ENCODE assay signal across 19 mouse cellular contexts in genomic region chr6:25026953-25027352, GRCm38 (mm10).
DNase-seq lines count a peak whose midpoint lies in the region; ATAC-seq and TF ChIP-seq lines count a peak whose summit lies in the region.
"Had no signal": no experiment of that assay in that cellular context is flagged by ENCODE, and none has a peak within 500 bp of the region (broad histone marks: within the 10 kb centered on the region; RNA-seq: fewer than 3 reads in every experiment).

No protein-coding gene starts in this region.

- no peaks in the 10 kb centered on the region for H3K9me3 ChIP-seq in hindbrain, embryonic 14.5 days (ENCODE audit: control insufficient read depth, low read length)
- no peaks in the 10 kb centered on the region for H3K9me3 ChIP-seq in hindbrain, embryonic 12.5 days (replicated peaks)
- no peaks in the 10 kb centered on the region for H3K9me3 ChIP-seq in MEL (replicated peaks; ENCODE audit: insufficient read depth, low read length)
- H3K9me3 ChIP-seq: forebrain, embryonic 13.5 days; heart, embryonic 10.5 days; limb, embryonic 12.5 days; liver, embryonic 13.5 days; stomach, embryonic 15.5 days had no signal

- TF ChIP-seq POLR2A in MEL (IDR thresholded peaks at IDR 0.05; ENCODE audit: control insufficient read depth in 1 of 2, insufficient read depth in 1 of 2, low read depth in 1 of 2, low read length in 2 of 2, poor library complexity in 1 of 2) = no peak

- DNase-seq in hindbrain, embryonic 14.5 days (ENCODE audit: low spot score) = peak; percentile 39
- no peak for DNase-seq in layer of hippocampus, adult 2 months (ENCODE audit: low spot score in 2 of 2)
- no peak for DNase-seq in layer of hippocampus, postnatal 14 days (ENCODE audit: low spot score in 2 of 2)
- DNase-seq in 416B (ENCODE audit: low read depth) (peak; percentile 22), MEL (ENCODE audit: low read depth, low spot score) (peak; percentile 16)
- DNase-seq: adrenal gland, postnatal 10 days; cerebellum, adult 2 months; cerebellum, postnatal 36 days; liver, embryonic 13.5 days; lung, adult 2 months; lung, postnatal 36 days; thymus, adult 18-20 months; thymus, postnatal 4 days had no signal

- peak; percentile 33 for TF ChIP-seq RAD21 in MEL (IDR thresholded peaks at IDR 0.05; ENCODE audit: low read depth, low read length)

- no peak overlapping the region for H3K4me3 ChIP-seq in hindbrain, embryonic 14.5 days (replicated peaks; ENCODE audit: low read length)
- H3K4me3 ChIP-seq in hindbrain, embryonic 12.5 days = no peak overlapping the region
- no peak overlapping the region for H3K4me3 ChIP-seq in layer of hippocampus, adult 2 months
- no peak overlapping the region for H3K4me3 ChIP-seq in MEL (ENCODE audit: control insufficient read depth in 1 of 2, insufficient read depth in 1 of 2, low read depth in 2 of 2, low read length in 2 of 2)
- H3K4me3 ChIP-seq: forebrain, embryonic 13.5 days; heart, embryonic 10.5 days; limb, embryonic 12.5 days; liver, embryonic 13.5 days; stomach, embryonic 15.5 days had no signal

- no peak overlapping the region for H3K27ac ChIP-seq in hindbrain, embryonic 14.5 days
- no peak overlapping the region for H3K27ac ChIP-seq in hindbrain, embryonic 12.5 days
- H3K27ac ChIP-seq in layer of hippocampus, adult 2 months = no peak overlapping the region
- no peak overlapping the region for H3K27ac ChIP-seq in MEL (ENCODE audit: control insufficient read depth, low read depth, low read length)
- H3K27ac ChIP-seq: forebrain, embryonic 13.5 days; heart, embryonic 10.5 days; limb, embryonic 12.5 days; liver, embryonic 13.5 days; stomach, embryonic 15.5 days had no signal

- H3K4me1 ChIP-seq in hindbrain, embryonic 14.5 days (replicated peaks; ENCODE audit: control insufficient read depth, insufficient read depth, low read length) = no peaks in the 10 kb centered on the region
- no peaks in the 10 kb centered on the region for H3K4me1 ChIP-seq in hindbrain, embryonic 12.5 days
- no peaks in the 10 kb centered on the region for H3K4me1 ChIP-seq in MEL (ENCODE audit: control insufficient read depth in 1 of 2, insufficient read depth in 2 of 2, low read length in 2 of 2)
- H3K4me1 ChIP-seq: forebrain, embryonic 13.5 days; heart, embryonic 10.5 days; limb, embryonic 12.5 days; liver, embryonic 13.5 days; stomach, embryonic 15.5 days had no signal

- 83% methylated on average over 3 of the region's 3 CpGs for WGBS in hindbrain, embryonic 14.5 days
- 85% methylated on average over 3 of the region's 3 CpGs for WGBS in hindbrain, embryonic 12.5 days

- no peak overlapping the region for H3K4me2 ChIP-seq in hindbrain, embryonic 14.5 days (replicated peaks)
- H3K4me2 ChIP-seq in hindbrain, embryonic 12.5 days (replicated peaks) = no peak overlapping the region
- H3K4me2 ChIP-seq: forebrain, embryonic 13.5 days; limb, embryonic 12.5 days; liver, embryonic 13.5 days; stomach, embryonic 15.5 days had no signal

- H3K36me3 ChIP-seq in hindbrain, embryonic 14.5 days (replicated peaks; ENCODE audit: control insufficient read depth, insufficient read depth) = no peaks in the 10 kb centered on the region
- no peaks in the 10 kb centered on the region for H3K36me3 ChIP-seq in hindbrain, embryonic 12.5 days
- no peaks in the 10 kb centered on the region for H3K36me3 ChIP-seq in MEL (ENCODE audit: control insufficient read depth in 1 of 2, insufficient read depth in 2 of 2, low read length in 2 of 2)
- H3K36me3 ChIP-seq: heart, embryonic 10.5 days; limb, embryonic 12.5 days; liver, embryonic 13.5 days; stomach, embryonic 15.5 days had no signal

- no peaks in the 10 kb centered on the region for H3K27me3 ChIP-seq in hindbrain, embryonic 14.5 days (ENCODE audit: control insufficient read depth, insufficient read depth, low read length)
- H3K27me3 ChIP-seq in hindbrain, embryonic 12.5 days = no peaks in the 10 kb centered on the region
- no peaks in the 10 kb centered on the region for H3K27me3 ChIP-seq in MEL (ENCODE audit: control insufficient read depth in 1 of 2, insufficient read depth in 2 of 2, low read length in 2 of 2)
- H3K27me3 ChIP-seq: forebrain, embryonic 13.5 days; limb, embryonic 12.5 days; liver, embryonic 13.5 days; stomach, embryonic 15.5 days had no signal

- no peak overlapping the region for H3K9ac ChIP-seq in hindbrain, embryonic 14.5 days
- H3K9ac ChIP-seq in hindbrain, embryonic 12.5 days = no peak overlapping the region
- no peak overlapping the region for H3K9ac ChIP-seq in MEL (ENCODE audit: control insufficient read depth, low read depth, low read length, poor library complexity, severe bottlenecking)
- H3K9ac ChIP-seq: forebrain, embryonic 13.5 days; limb, embryonic 12.5 days; liver, embryonic 13.5 days; stomach, embryonic 15.5 days had no signal

- TF ChIP-seq CTCF in layer of hippocampus, adult 2 months (conservative IDR thresholded peaks at IDR 0.05) = peak; percentile 83
- TF ChIP-seq CTCF in MEL (IDR thresholded peaks at IDR 0.05 in 2 of 3, conservative IDR thresholded peaks at IDR 0.05 in 1 of 3; ENCODE audit: control insufficient read depth in 1 of 3, insufficient read depth in 1 of 3, low read depth in 2 of 3, low read length in 3 of 3, poor library complexity in 1 of 3, severe bottlenecking in 1 of 3) = peak in 1 of 3 experiments; percentile 25; a peak in 1 of 6 replicates

- no peak for TF ChIP-seq EP300 in MEL (IDR thresholded peaks at IDR 0.05; ENCODE audit: low read depth in 1 of 2, low read length in 2 of 2)

- no peaks in the 10 kb centered on the region for H3K79me2 ChIP-seq in MEL (ENCODE audit: control insufficient read depth, insufficient read depth, low read length, poor library complexity)

- no peak for ATAC-seq in hindbrain, embryonic 14.5 days (ENCODE audit: low FRiP score)
- no peak for ATAC-seq in hindbrain, embryonic 12.5 days (ENCODE audit: low FRiP score)
- no peak for ATAC-seq in megakaryocyte-erythroid progenitor cell, adult 5-6 weeks (replicated peaks; ENCODE audit: low FRiP score, low TSS enrichment, poor library complexity, severe bottlenecking)
- ATAC-seq: forebrain, embryonic 13.5 days had no signal

TF ChIP-seq in MEL, 35 proteins besides CTCF, POLR2A, EP300 and RAD21:
- TF ChIP-seq MAFK (IDR thresholded peaks at IDR 0.05; ENCODE audit: borderline replicate concordance, low read depth, low read length) = no peak
- no peak for TF ChIP-seq MEF2A (IDR thresholded peaks at IDR 0.05; ENCODE audit: extremely low read depth, insufficient replicate concordance, low read depth, low read length, poor library complexity, severe bottlenecking)
- TF ChIP-seq CHD1 (IDR thresholded peaks at IDR 0.05; ENCODE audit: low read depth, low read length) = no peak
- no peak for TF ChIP-seq TAL1 (IDR thresholded peaks at IDR 0.05; ENCODE audit: low read length)
- no peak for TF ChIP-seq MXI1 (IDR thresholded peaks at IDR 0.05; ENCODE audit: low read depth, low read length)
- peak; percentile 47 for TF ChIP-seq SMC3 (IDR thresholded peaks at IDR 0.05; ENCODE audit: low read depth, low read length)
- TF ChIP-seq BHLHE40 (IDR thresholded peaks at IDR 0.05; ENCODE audit: borderline replicate concordance, low read depth, low read length) = no peak

Comparison
In these comparisons a context has a peak if more than half of its experiments do, and no peak if none do; other contexts are left out.
1. DNase-seq: peak in hindbrain, embryonic 14.5 days (single experiment), 416B (single experiment) and MEL (single experiment); none in layer of hippocampus, adult 2 months (0 of 2) and layer of hippocampus, postnatal 14 days (0 of 2).